Mouse (Mus musculus): ENCODE measurements at regions not wholly inside any gene's neighbourhood (a gene's known extent, or its start where the extent isn't known, plus 50 kb on each side); places are given as distances from the start of the nearest gene placed in this dataset.

- Histone ChIP-seq H3K4me1 (ENCODE audit: control insufficient read depth, low read depth, low read length) (peaks cover 3% of the 10 kb centered on the region), H3K9me3 (replicated peaks; ENCODE audit: control insufficient read depth, low read length) (no peaks in the 10 kb centered on the region), H3K4me2 (ENCODE audit: low read depth, low read length) (no peak overlapping the region), H3K27me3 (ENCODE audit: control insufficient read depth, insufficient read depth, low read depth, low read length) (no peaks in the 10 kb centered on the region), H3K4me3 (ENCODE audit: low read depth, low read length) (no peak overlapping the region), H3K9ac (ENCODE audit: low read depth, low read length) (no peak overlapping the region), H3K27ac (ENCODE audit: low read length) (no peak overlapping the region), H3K36me3 (ENCODE audit: control insufficient read depth, insufficient read depth) (no peaks in the 10 kb centered on the region)
- 21% methylated on average over 2 of the region's 2 CpGs for WGBS (ENCODE audit: insufficient replicate concordance)
- ATAC-seq (ENCODE audit: low read depth) = peak; percentile 64; the same call in 1 of the 2 replicates
These were observed 150.5 kb downstream of the Trim29 start for GRCm38 (mm10) chr9:43461131-43461530.

DNA sequence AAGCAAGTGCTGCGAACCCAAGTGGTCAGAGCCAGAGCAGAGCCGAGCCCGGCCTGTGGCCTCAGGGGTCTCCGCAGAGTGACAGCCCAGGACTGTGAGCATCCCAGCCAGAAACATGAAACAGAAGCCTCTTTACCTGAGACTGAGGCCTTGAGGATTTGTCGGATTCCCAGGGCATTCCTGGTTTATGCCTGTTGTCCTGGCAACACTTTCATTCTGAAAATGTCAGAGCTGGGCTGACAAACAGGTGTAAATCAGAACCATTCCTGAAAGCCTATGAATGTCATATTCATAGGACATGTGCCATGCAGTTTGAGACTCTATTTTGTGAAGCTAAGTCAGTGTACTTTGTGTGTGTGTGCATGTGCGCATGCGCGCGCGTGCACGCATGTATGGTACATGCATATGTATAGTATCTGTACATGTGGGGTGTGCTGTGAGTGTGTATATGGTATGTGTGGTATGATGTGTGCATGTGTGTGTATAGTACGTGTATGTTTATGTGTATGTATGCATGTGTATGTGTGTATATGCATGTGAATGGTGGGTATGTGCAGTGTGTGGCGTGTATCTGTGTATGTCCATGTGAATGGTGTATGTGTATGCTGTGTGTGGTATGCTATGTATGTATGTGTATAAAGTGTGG, 152.9 kb downstream of the Trim29 start:
- Histone ChIP-seq H3K9ac (ENCODE audit: low read depth, low read length) (no peak overlapping the region), H3K27me3 (ENCODE audit: control insufficient read depth, insufficient read depth, low read depth, low read length) (no peaks in the 10 kb centered on the region), H3K36me3 (ENCODE audit: control insufficient read depth, insufficient read depth) (no peaks in the 10 kb centered on the region), H3K4me1 (ENCODE audit: control insufficient read depth, low read depth, low read length) (peaks cover 6% of the 10 kb centered on the region), H3K4me2 (ENCODE audit: low read depth, low read length) (no peak overlapping the region), H3K4me3 (ENCODE audit: low read depth, low read length) (no peak overlapping the region), H3K9me3 (replicated peaks; ENCODE audit: control insufficient read depth, low read length) (no peaks in the 10 kb centered on the region), H3K27ac (ENCODE audit: low read length) (no peak overlapping the region)
- WGBS (ENCODE audit: insufficient replicate concordance) = 80% methylated on average over 13 of the region's 13 CpGs
- ATAC-seq (ENCODE audit: low read depth) = no peak

- 25% methylated on average over 2 of the region's 2 CpGs for WGBS (ENCODE audit: insufficient replicate concordance)
- no peak for ATAC-seq (ENCODE audit: low read depth)
These were observed 154.5 kb downstream of the Trim29 start for GRCm38 (mm10) chr9:43465129-43465528.

DNA sequence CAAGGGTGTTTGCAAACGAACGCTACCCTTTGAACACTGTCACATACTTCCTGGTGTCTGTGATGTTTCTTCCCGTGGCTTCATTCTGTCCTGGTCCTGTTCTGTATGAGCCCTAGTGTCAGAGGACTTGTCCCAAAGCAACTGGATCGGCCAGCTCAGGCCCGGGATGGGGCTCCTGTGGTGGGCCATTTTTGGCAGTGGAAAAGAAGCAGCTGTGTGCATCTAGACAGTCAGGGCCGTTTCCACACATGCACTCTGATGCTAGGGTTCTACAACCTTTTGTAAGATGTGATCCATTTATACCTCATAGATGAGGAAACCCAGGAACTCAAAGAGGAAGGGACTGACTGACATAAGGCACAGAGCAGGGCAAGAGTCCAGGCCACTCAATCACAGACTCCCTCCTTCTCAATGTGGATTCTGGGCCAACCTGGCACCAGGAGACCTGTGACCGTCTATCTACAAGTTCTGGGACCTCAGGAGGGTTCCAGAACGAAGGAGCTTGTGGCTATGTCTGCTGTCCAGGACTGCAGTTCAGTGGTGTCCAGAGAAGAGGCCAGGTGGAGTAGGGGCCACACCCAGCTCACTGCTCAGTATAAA, 155.2 kb downstream of the Trim29 start:
- H3K9me3 ChIP-seq (replicated peaks; ENCODE audit: control insufficient read depth, low read length) = no peaks in the 10 kb centered on the region
- no peak for ATAC-seq (ENCODE audit: low read depth)
- no peak overlapping the region for H3K4me2 ChIP-seq (ENCODE audit: low read depth, low read length)
- H3K36me3 ChIP-seq (ENCODE audit: control insufficient read depth, insufficient read depth) = no peaks in the 10 kb centered on the region
- no peak overlapping the region for H3K27ac ChIP-seq (ENCODE audit: low read length)
- peaks cover 6% of the 10 kb centered on the region for H3K4me1 ChIP-seq (ENCODE audit: control insufficient read depth, low read depth, low read length)
- no peak overlapping the region for H3K9ac ChIP-seq (ENCODE audit: low read depth, low read length)
- 40% methylated on average over 8 of the region's 8 CpGs for WGBS (ENCODE audit: insufficient replicate concordance)
- H3K27me3 ChIP-seq (ENCODE audit: control insufficient read depth, insufficient read depth, low read depth, low read length) = no peaks in the 10 kb centered on the region
- H3K4me3 ChIP-seq (ENCODE audit: low read depth, low read length) = no peak overlapping the region

More at GRCm38 (mm10) chr9:43465129-43465528, 154.5 kb downstream of the Trim29 start:
- no peak overlapping the region for H3K4me3 ChIP-seq (ENCODE audit: low read depth, low read length)
- H3K9ac ChIP-seq (ENCODE audit: low read depth, low read length) = no peak overlapping the region
- no peak overlapping the region for H3K27ac ChIP-seq (ENCODE audit: low read length)
- H3K9me3 ChIP-seq (replicated peaks; ENCODE audit: control insufficient read depth, low read length) = no peaks in the 10 kb centered on the region
- H3K4me1 ChIP-seq (ENCODE audit: control insufficient read depth, low read depth, low read length) = peaks cover 6% of the 10 kb centered on the region
- H3K4me2 ChIP-seq (ENCODE audit: low read depth, low read length) = no peak overlapping the region
- no peaks in the 10 kb centered on the region for H3K27me3 ChIP-seq (ENCODE audit: control insufficient read depth, insufficient read depth, low read depth, low read length)
- H3K36me3 ChIP-seq (ENCODE audit: control insufficient read depth, insufficient read depth) = no peaks in the 10 kb centered on the region

- WGBS (ENCODE audit: insufficient replicate concordance) = 28% methylated on average over 3 of the region's 3 CpGs
- peak; percentile 27; the same call in 1 of the 2 replicates for ATAC-seq (ENCODE audit: low read depth)
- Histone ChIP-seq H3K27me3 (ENCODE audit: control insufficient read depth, insufficient read depth, low read depth, low read length) (no peaks in the 10 kb centered on the region), H3K9ac (ENCODE audit: low read depth, low read length) (no peak overlapping the region), H3K4me2 (ENCODE audit: low read depth, low read length) (no peak overlapping the region), H3K4me3 (ENCODE audit: low read depth, low read length) (no peak overlapping the region), H3K27ac (ENCODE audit: low read length) (no peak overlapping the region), H3K4me1 (ENCODE audit: control insufficient read depth, low read depth, low read length) (peaks cover 6% of the 10 kb centered on the region), H3K36me3 (ENCODE audit: control insufficient read depth, insufficient read depth) (no peaks in the 10 kb centered on the region), H3K9me3 (replicated peaks; ENCODE audit: control insufficient read depth, low read length) (no peaks in the 10 kb centered on the region)
These were observed 156.2 kb downstream of the Trim29 start for GRCm38 (mm10) chr9:43466883-43467282.

- no peaks in the 10 kb centered on the region for H3K9me3 ChIP-seq (replicated peaks; ENCODE audit: control insufficient read depth, low read length)
- no peaks in the 10 kb centered on the region for H3K36me3 ChIP-seq (ENCODE audit: control insufficient read depth, insufficient read depth)
- no peak overlapping the region for H3K27ac ChIP-seq (ENCODE audit: low read length)
- 53% methylated on average over 10 of the region's 10 CpGs for WGBS (ENCODE audit: insufficient replicate concordance)
- no peak overlapping the region for H3K9ac ChIP-seq (ENCODE audit: low read depth, low read length)
- no peak for ATAC-seq (ENCODE audit: low read depth)
- no peaks in the 10 kb centered on the region for H3K27me3 ChIP-seq (ENCODE audit: control insufficient read depth, insufficient read depth, low read depth, low read length)
- no peak overlapping the region for H3K4me2 ChIP-seq (ENCODE audit: low read depth, low read length)
- H3K4me3 ChIP-seq (ENCODE audit: low read depth, low read length) = no peak overlapping the region
- H3K4me1 ChIP-seq (ENCODE audit: control insufficient read depth, low read depth, low read length) = peaks cover 6% of the 10 kb centered on the region
These were observed 158.6 kb downstream of the Trim29 start for GRCm38 (mm10) chr9:43469215-43469614.

- no peaks in the 10 kb centered on the region for H3K9me3 ChIP-seq (replicated peaks; ENCODE audit: control insufficient read depth, low read length)
- ATAC-seq (ENCODE audit: low read depth) = no peak
- no peaks in the 10 kb centered on the region for H3K27me3 ChIP-seq (ENCODE audit: control insufficient read depth, insufficient read depth, low read depth, low read length)
- no peaks in the 10 kb centered on the region for H3K4me1 ChIP-seq (ENCODE audit: control insufficient read depth, low read depth, low read length)
- no peak overlapping the region for H3K9ac ChIP-seq (ENCODE audit: low read depth, low read length)
- H3K36me3 ChIP-seq (ENCODE audit: control insufficient read depth, insufficient read depth) = no peaks in the 10 kb centered on the region
- H3K4me3 ChIP-seq (ENCODE audit: low read depth, low read length) = no peak overlapping the region
- H3K27ac ChIP-seq (ENCODE audit: low read length) = no peak overlapping the region
- no peak overlapping the region for H3K4me2 ChIP-seq (ENCODE audit: low read depth, low read length)
- WGBS (ENCODE audit: insufficient replicate concordance) = 51% methylated on average over 2 of the region's 2 CpGs
These were observed 161.6 kb downstream of the Trim29 start for GRCm38 (mm10) chr9:43472231-43472630.

GRCm38 (mm10) chr9:43473164-43473563, 162.5 kb downstream of the Trim29 start:
- no peaks in the 10 kb centered on the region for H3K9me3 ChIP-seq (replicated peaks; ENCODE audit: control insufficient read depth, low read length)
- H3K36me3 ChIP-seq (ENCODE audit: control insufficient read depth, insufficient read depth) = no peaks in the 10 kb centered on the region
- no peak overlapping the region for H3K4me3 ChIP-seq (ENCODE audit: low read depth, low read length)
- no peaks in the 10 kb centered on the region for H3K27me3 ChIP-seq (ENCODE audit: control insufficient read depth, insufficient read depth, low read depth, low read length)
- H3K4me1 ChIP-seq (ENCODE audit: control insufficient read depth, low read depth, low read length) = no peaks in the 10 kb centered on the region
- H3K27ac ChIP-seq (ENCODE audit: low read length) = no peak overlapping the region
- no peak overlapping the region for H3K4me2 ChIP-seq (ENCODE audit: low read depth, low read length)
- no peak overlapping the region for H3K9ac ChIP-seq (ENCODE audit: low read depth, low read length)
- WGBS (ENCODE audit: insufficient replicate concordance) = 50% methylated on average over 1 of the region's 1 CpGs
- no peak for ATAC-seq (ENCODE audit: low read depth)

GRCm38 (mm10) chr9:43473601-43474302, 163.1 kb downstream of the Trim29 start:
- H3K4me1 ChIP-seq (ENCODE audit: control insufficient read depth, low read depth, low read length) = no peaks in the 10 kb centered on the region
- no peak for ATAC-seq (ENCODE audit: low read depth)
- no peaks in the 10 kb centered on the region for H3K36me3 ChIP-seq (ENCODE audit: control insufficient read depth, insufficient read depth)
- no peak overlapping the region for H3K4me2 ChIP-seq (ENCODE audit: low read depth, low read length)
- H3K27ac ChIP-seq (ENCODE audit: low read length) = no peak overlapping the region
- no peak overlapping the region for H3K9ac ChIP-seq (ENCODE audit: low read depth, low read length)
- WGBS (ENCODE audit: insufficient replicate concordance) = 56% methylated on average over 16 of the region's 16 CpGs
- H3K9me3 ChIP-seq (replicated peaks; ENCODE audit: control insufficient read depth, low read length) = no peaks in the 10 kb centered on the region
- H3K4me3 ChIP-seq (ENCODE audit: low read depth, low read length) = no peak overlapping the region
- H3K27me3 ChIP-seq (ENCODE audit: control insufficient read depth, insufficient read depth, low read depth, low read length) = no peaks in the 10 kb centered on the region

All from liver, embryonic 16.5 days (tissue).